Mouse (Mus musculus) T-cell, adult 2 months (primary cell): ENCODE results near the gene Gm47995.
A peak's percentile ranks its signal among the peaks of the same experiment; 100 is the strongest.
"Not testable (repeated sequence)": the region's sequence is repeated elsewhere in the genome, so short reads cannot be mapped to it uniquely, and the experiment has no call there.

Experiments
- DNase-seq: peaks from one replicate; pipeline ENCODE4 v3.0.0; 2022; ENCODE audit warnings: low spot score

Gm47995 gene

GRCm38 (mm10) chr1:151186879-151187424 is 11.3 kb upstream of the Gm47995 start:
- not testable (repeated sequence) for DNase-seq

GRCm38 (mm10) chr1:151188469-151188868 is 9.8 kb upstream of the Gm47995 start:
- no peak for DNase-seq

DNA sequence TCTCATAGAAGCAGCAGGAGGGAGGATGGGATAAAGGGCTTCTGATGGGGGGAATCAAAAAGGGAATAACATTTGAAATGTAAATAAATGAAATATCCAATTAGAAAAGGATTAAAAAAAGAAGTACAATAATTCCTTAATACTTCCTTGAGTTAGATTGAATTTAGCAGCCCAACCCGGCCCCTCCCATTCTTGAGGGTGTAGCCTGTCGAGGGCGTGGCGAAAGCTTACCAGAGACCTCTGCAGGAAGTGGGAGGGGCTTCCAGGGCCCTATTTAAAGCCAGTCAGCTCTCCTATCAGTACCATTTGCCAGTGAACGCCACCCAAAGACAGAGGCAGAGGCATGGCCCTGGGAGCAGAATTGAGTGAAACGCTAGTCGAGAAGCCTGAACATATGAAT is 6.2 kb upstream of the Gm47995 start, which contains the start of gene Gm8947:
TSS of gene Gm8947 (plus strand) at position 302 of the 400 bp plus-strand sequence.
- not testable (repeated sequence) for DNase-seq

DNA sequence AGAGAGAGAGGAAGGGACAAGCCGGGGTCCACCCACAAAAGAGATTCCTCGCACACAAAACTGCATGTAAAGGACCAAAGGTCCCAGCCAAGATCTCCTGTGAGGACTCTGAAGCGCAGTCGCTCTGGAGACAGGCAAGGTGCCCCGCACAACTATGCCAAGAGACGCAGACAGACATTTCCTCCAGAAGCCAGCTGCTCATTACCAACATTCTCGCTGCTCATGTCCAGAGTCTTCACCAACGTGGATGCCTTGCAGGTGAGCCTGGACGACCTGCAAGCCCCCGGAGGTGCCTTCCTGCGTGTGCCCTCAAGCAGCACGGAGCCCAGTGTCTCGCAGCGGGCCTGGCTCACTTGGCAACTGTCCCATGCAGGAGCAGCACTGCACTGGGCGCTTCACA is 5.5 kb upstream of the Gm47995 start:
- DNase-seq: not testable (repeated sequence)

GRCm38 (mm10) chr1:151195986-151196385 is 2.3 kb upstream of the Gm47995 start:
- DNase-seq: not testable (repeated sequence)

- not testable (repeated sequence) for DNase-seq
Observed at GRCm38 (mm10) chr1:151196690-151197089, 1.6 kb upstream of the Gm47995 start.

GRCm38 (mm10) chr1:151200620-151201019 is 2.4 kb downstream of the Gm47995 start:
- DNase-seq: not testable (repeated sequence)

DNA sequence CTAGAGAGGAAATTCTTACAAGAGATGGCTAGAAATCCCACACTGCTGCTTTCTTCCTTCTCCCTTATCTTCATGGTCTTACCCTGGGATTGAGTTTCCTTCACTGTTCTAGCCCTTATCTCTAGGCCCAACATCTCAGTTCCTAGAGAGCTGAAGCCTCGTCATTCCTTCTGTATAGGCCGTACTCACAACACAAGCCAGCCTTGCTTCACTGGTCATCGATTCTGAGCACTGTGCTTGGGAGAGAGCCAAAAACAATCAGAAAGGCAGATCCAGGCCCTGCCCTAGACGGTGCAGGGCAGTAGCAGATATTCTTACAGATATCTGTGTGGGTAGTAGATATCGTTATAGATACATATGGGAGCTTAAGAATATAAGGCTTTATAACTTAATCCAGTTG is 4.5 kb downstream of the Gm47995 start:
- not testable (repeated sequence) for DNase-seq

GRCm38 (mm10) chr1:151203818-151204217 is 5.6 kb downstream of the Gm47995 start, which contains the start of gene 3110040M04Rik:
TSS of gene 3110040M04Rik (plus strand) at chr1:151204121.
- DNase-seq: not testable (repeated sequence)

DNA sequence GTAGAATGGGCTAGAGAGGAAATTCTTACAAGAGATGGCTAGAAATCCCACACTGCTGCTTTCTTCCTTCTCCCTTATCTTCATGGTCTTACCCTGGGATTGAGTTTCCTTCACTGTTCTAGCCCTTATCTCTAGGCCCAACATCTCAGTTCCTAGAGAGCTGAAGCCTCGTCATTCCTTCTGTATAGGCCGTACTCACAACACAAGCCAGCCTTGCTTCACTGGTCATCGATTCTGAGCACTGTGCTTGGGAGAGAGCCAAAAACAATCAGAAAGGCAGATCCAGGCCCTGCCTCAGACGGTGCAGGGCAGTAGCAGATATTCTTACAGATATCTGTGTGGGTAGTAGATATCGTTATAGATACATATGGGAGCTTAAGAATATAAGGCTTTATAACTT is 10.2 kb downstream of the Gm47995 start:
- DNase-seq: not testable (repeated sequence)

DNA sequence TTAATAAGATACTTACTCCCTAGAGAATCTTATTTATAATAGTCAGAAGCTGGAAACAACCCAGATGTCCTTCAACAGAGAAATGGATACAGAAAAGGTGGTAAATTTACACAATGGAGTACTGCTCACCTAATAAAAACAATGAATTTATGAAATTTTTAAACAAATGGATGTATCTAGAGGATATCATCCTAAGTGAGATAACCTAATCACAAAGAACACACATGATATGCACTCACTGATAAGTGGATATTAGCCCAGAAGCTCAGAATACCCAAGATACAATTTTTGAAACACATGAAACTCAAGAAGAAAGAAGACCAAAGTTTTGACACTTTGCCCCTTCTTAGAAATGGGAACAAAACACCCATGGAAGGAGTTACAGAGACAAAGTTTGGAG is 10.7 kb downstream of the Gm47995 start:
- not testable (repeated sequence) for DNase-seq

DNA sequence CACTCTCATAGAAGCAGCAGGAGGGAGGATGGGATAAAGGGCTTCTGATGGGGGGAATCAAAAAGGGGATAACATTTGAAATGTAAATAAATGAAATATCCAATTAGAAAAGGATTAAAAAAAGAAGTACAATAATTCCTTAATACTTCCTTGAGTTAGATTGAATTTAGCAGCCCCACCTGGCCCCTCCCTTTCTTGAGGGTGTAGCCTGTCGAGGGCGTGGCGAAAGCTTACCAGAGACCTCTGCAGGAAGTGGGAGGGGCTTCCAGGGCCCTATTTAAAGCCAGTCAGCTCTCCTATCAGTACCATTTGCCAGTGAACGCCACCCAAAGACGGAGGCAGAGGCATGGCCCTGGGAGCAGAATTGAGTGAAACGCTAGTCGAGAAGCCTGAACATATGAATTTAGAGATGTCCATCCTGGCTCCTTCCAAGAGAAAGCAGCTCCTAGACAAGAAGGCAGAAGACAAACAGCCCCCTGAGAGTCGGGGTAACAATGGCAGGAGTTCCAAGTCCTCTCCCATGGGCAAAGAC is 11.6 kb downstream of the Gm47995 start, which contains the start of gene Gm47996:
TSS of gene Gm47996 (plus strand) at position 308 of the 532 bp plus-strand sequence.
- DNase-seq: peak; percentile 11

GRCm38 (mm10) chr1:151211666-151212065 is 13.4 kb downstream of the Gm47995 start:
- not testable (repeated sequence) for DNase-seq

GRCm38 (mm10) chr1:151214862-151215261 is 16.6 kb downstream of the Gm47995 start:
- no peak for DNase-seq

GRCm38 (mm10) chr1:151215985-151216384 is 17.7 kb downstream of the Gm47995 start:
- DNase-seq: no peak

DNA sequence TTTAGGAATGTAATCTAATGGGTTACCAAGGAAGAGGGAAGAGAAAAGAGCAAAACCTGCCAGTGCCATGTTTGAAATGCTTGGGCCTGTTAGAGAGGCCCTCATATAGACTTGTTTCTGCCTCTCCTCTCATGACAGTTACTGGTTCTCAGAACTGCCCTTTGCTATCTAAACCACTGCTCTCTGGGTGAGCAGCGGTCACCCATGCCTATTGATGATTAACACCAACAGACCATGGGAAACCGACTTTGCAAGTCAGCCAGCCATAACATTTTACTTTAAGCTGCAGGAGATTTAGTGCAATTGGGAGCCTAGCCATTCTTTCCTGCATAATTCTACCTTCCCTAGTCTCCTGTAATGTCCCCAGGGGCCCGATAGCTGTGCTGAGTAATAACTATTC is 18.2 kb downstream of the Gm47995 start:
- DNase-seq: no peak

DNA sequence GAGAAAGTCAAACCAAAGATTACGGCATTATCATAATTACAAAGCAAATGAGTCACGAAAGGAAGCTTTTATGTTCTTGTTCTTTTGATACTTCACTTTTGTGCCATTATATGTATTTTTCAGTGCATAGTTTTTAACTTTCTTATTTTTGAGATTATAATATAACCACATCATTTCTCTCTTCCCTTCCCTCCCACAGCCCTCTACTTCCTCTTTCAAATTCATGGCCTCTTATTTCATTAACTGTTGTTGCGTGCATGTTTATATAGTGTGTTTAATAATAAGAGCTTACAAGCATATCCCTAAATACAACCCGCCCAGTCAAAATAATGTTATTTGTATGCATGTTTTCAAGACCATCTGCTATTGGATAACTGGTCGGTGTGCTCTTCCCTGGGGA is 20.8 kb downstream of the Gm47995 start:
- no peak for DNase-seq

DNA sequence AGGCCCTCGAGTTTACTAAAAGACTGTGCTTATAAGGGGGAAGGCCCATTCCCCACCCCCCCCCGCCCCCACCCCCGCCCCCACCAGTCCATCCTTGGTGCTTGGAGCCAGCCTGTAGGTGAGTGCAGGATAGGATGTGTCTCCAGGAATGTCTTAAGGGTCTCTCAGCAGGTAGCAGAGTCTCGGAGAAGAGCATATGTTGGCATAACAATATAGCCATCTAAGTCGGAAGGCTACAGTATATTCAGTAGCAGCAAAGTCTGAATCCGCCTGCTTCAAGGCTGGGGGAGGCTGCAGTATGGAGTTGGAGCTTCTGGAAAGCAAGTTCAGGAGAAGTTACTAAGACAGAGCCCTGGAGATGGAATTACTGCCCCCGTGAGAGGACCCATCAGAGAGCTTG is 21.9 kb downstream of the Gm47995 start:
- no peak for DNase-seq

DNA sequence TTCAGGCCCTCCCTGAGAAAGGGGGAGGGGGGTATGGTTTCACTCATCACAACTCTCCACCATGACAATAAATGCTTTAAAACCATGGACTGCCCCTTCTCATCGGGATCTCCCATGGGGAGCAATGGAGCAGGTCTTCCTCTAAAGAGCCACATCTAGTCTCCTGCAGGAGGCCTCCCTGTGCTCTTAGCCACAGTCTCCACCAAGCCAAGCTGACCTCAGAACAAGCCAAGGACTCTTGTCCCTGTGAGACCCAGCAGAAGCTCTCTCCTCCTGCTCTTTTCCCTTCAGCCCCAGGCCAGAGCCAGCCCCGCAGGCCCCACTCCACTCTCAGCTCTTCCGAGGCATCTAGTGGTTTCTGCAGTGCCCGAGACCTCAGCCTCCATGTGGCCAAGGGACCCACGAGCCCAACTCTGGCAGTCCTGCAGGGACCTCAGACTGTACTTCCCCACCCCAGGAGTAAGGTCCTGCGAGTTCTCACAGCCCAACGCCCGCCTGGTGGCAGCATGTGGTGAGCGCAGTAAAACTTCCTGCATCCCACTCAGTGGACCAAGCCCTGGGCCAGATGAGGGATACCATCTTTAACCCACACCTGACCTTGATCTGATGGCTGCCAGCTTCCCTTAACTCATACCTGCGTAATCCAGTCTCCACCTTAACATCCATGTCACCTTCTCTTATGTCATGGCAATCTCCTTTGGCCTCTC is 24.5 kb downstream of the Gm47995 start:
- no peak for DNase-seq

- DNase-seq: no peak
Observed at GRCm38 (mm10) chr1:151223377-151223776, 25.1 kb downstream of the Gm47995 start.

DNA sequence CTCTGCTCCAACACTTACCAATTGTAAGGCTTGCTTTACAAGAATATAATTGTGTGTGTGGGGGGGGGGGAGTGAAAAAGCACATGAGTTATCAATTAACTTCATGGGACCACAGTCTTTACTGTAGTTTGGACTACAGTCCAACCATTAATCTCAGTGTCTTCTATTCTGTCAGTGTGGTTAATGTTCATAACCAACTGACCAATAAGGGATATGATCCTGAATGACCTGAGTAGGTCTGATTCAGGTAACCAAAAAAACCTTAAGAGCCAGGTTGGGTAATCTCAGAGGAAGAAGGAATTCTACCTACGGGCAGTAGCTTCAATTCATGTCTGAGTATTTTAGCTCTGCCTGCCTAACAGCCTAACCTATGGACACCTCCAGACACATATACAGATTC is 26.3 kb downstream of the Gm47995 start:
- no peak for DNase-seq

GRCm38 (mm10) chr1:151227506-151227905 is 29.3 kb downstream of the Gm47995 start:
- DNase-seq: no peak

DNA sequence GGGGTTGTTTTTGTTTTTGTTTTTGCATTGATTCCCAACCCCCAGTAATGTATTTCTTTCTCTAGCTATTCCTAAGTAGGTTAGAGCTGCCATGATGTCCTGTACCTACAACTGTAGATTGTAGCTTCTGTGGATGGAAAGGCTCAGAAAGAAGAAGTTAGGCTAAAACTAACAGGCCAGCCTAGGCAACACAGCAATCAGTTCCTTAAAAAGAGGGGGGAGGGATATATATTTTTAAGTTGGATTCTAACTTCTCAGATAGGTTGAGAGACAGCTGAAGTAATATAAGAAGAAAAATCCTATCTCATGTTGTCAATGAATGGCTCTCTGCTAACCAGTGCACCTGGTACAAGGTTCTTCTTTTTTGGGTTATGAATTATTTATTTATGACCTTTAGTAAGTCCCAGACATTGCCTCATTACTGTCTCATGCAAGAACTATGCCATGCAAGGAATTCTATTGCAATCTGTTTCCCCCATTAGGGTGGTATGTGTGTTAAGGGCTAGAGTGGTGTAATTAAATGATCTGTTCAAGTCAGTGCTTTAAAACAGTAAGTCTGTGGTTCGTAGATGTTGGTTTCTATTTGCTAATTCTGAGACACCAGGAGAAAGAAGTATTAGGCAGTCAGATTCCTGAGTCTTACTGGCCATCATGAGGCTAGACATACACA is 30.2 kb downstream of the Gm47995 start:
- no peak for DNase-seq
